Mouse (Mus musculus): ENCODE results near the gene Gpatch2. TPM values are rescaled to one million over a fixed set of nuclear protein-coding genes. Genes with fewer than 3 reads are reported as not detected.

Gpatch2 gene
- total RNA-seq, 2 experiments from 2014 or later: 13.8 to 16.2 TPM

DNA sequence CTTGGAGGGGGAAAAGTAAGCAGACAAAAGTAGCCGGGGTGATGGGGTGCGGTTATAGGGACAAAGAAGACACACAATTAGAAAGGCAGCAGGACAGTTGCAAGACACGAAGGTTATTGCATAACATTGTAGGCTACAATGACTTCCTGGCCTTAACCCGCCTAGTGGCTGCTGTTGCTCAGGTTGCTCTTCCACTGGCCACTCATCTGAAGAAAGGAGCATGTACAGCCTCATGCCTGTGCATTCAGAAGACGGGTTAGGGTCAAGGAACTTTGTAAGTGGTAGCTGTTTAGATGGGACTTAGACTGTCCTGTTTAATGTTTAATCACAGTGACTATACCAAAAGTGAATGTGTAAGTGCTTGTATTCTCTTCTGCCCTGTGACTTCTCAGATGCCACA, 26.0 kb downstream of the Gpatch2 start:
- intact Hi-C loops (cut with DNase I): no loop called here
- DNase-seq: no peak

DNA sequence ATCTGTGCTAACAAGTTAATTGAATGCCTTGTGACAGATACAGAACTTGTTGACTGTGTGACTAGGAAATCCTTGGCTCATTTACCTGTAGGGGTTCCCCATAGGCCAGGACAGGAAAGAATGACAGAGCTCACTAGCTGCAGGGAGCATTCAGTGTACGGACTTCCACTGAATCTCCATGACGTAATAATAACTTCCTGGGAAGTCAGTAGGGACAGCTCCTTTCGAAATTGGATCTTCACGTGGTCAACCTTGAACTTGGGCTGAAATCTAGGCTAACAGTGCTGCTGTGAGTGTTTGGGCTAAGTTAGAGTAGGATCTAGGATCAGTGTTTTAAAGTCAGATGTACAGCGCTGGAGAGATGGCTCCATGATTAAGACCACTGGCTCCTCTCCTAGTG, 29.4 kb downstream of the Gpatch2 start:
- intact Hi-C loops (cut with DNase I): no loop called here
- DNase-seq: no peak

DNA sequence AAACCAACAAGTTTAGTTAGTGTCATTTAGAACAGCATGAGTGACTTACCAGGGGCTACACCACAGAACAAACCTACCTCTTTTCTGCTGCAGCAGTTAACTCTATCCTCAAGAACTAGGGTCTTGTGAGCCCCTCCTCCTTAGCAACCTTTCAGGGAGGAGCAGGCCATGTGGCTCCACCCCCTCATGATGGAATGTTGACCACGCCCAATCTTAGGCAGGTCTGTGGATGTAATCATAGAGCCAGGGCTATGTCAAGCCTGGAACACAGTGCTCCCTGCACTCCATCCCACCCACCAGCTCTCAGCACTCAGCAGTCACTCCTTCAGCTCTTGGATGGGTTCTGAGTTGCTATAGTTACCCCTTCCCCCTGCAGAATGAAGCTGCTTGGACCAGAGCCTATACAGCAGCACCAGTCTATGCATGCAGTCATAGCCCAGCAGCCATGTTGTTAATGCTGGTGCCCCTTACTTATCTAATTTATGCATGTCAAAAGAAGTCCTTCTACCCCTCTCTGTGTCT, 35.5 kb downstream of the Gpatch2 start:
- intact Hi-C loops (cut with DNase I): no loop called here
- DNase-seq: no peak

DNA sequence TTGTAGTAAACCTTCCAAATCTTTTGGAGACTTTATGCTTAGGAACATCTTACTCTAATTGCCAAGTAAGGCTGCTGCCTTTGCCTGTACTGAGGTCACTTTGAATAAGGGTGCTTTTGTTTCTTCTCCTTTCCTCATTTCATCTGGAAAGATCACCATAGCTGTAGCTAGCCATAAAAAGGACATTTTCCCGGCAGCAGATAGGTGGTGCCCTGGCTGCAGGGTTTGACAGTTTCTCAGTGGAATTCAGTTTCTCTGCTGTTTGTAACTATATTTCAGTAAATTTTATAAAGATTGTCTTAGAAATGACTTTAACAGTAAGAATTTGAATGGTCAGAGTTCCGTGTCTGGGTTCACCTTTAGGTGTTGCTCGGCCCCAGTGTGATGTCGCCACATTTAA, 43.4 kb downstream of the Gpatch2 start:
- intact Hi-C loops (cut with DNase I): no loop called here

DNA sequence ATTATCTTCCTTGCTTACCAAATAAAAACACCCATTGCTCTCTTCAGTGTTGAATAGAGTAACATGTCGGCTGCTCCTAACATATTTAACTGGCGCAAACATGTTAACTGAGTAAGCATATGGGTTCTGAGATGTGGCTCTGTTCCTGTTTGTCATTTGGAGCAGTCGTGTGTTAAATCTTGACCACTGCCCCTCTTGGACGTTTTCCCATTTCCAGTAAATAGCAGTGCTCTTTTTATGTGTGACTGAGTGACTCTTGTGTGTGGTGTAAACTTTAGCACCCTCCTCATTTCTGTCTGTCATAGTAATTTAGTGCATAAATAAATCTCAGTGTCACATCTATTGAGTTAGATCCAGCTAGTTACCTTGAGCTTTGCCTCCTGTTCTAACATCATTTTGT, 52.3 kb downstream of the Gpatch2 start:
- intact Hi-C loops (cut with DNase I): no loop called here
- no peak for DNase-seq

More for the DNA sequence above, 43.4 kb downstream of the Gpatch2 start:
- DNase-seq: no peak

DNA sequence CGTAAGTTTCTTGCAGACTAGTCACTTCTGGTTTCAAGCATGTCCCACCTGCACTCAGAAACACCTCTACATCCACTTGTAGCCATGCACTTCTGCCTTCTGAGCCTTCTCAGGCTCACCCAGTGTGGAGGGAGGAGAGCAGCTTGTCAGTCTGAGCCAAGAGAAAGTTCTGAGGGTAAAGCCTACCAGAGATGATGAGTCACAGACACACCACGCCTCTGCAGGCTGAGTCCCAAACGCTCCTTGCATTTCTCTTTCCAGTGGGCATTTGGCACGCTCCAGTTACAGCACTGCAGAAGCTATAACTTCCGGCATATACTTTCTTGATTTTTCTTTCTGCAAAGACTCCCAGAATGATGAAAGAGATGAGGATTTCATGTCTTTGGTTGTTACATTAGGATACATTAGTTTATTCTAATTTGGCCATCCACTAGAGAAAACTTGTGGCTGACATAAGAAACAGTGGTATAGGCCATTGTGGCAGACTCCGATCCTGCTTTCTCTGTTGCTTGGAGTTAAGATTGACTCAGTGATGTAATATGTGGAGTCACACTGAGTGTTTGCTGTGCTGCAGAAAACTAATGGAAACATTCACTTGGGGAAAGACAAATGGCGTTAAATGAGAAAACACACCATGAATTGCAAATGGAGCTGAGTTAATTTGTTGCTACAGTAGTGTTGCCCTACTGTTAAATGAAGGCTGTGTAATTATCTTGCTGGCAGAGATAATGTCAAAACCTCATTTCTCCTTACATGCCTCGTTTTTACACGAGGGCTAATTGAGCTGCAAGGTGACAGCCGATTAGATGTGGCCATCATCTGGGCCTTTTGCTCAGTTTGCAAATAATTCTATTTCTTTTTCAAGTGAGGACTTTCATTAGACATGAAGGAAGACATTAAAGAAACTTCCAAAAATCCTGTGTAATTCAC, 55.3 kb downstream of the Gpatch2 start:
- intact Hi-C loops (cut with DNase I): no loop called here
- DNase-seq: peak; percentile 25 to 40

DNA sequence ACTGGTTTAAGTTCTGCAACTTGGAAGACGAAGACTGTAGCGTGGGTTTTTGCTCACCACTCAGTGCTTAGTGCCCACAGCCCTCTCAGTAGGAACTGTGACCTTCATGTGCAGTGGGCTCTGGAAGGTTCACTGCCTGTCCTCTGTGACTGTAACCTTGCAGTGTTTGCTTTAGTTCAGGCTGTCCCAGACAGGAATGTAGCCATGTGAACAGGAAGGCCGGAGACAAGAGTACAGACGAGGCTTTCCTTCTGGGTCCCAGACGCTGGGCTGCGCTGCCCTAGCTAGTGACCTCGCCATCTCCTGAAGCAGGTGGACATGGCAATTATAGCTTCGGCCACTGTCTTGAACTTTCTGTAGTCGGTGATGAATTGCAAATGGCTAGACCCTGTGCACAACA, 62.0 kb downstream of the Gpatch2 start:
- intact Hi-C loops (cut with DNase I): no loop called here
- no peak for DNase-seq

DNA sequence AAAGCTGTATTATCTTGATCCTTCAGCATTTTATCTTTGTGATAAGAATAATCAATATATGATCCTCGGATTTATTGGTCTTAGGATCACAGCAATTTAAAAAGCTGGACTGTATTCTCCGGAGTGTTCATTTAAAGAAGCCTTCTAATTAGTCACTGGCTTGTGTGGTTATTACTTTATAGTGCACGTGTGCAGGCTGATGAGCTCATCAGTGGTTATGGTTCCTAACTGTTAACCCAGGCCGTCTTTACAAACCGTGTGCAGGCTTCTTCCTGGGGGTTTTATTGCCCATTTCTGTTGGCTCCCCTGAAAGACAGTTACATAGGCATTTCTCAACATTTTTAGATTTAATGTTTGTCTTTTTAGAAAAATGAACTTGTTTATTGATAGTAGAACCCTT, 63.2 kb downstream of the Gpatch2 start:
- intact Hi-C loops (cut with DNase I): no loop called here
- no peak for DNase-seq

DNA sequence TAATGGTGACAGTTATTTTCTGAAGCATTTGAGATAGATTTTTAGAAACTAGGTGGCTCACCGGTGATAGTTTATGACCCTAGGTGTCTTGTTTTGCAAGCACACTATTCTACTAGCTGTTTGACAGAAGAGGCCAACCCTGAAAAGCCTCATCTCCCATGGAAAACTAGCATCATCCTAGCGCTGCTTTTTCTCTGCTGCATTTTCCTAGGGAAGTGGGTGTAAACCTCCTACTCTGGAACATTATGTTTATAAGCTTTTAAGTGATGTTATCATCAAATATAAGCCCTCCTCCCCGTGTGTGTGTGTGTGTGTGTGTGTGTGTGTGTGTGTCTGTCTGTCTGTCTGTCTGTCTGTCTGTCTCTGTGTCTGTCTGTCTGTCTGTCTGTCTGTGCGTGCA, 64.5 kb downstream of the Gpatch2 start:
- intact Hi-C loops (cut with DNase I): no loop called here
- DNase-seq: no peak

DNA sequence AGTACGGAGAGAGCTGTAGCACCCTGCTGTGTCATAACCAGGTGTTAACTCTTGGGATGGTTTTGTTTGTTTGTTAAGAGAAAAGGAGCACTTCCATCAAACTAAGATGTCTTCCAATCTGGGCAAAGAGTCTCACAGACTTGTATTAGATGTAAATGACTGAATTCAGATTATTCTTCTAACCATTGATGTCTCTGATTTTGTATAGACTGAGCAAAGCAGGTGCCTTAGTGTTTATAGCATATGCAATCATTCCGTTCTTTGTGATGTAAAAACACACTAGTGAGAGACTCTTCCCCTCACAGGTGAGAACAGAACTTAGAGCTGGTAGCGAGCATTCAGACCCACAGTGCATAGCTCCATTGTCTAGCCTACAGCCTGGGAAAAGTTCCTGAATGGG, 67.0 kb downstream of the Gpatch2 start:
- DNase-seq: no peak
- intact Hi-C loops (cut with DNase I): no loop called here

DNA sequence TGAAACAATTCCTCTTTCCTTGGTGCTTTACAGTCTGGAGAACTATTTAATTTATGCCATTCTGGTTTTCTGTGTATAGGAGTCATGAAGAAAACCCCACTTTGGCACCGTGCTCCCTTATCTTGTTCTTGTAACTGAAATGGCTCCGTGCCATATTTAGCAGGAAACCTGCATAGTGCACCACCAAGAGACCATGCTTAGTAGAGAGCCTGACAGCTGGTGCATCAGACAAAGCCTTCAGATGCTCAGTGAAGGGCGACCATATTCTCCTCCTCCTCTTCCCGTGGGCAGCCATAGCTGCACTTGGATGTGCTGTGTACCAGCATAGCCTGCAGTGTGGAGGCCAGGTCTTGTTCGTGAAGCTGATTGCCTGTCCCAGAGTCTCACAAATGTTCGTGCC, 67.5 kb downstream of the Gpatch2 start:
- intact Hi-C loops (cut with DNase I): no loop called here
- DNase-seq: peak; percentile 42 to 45

DNA sequence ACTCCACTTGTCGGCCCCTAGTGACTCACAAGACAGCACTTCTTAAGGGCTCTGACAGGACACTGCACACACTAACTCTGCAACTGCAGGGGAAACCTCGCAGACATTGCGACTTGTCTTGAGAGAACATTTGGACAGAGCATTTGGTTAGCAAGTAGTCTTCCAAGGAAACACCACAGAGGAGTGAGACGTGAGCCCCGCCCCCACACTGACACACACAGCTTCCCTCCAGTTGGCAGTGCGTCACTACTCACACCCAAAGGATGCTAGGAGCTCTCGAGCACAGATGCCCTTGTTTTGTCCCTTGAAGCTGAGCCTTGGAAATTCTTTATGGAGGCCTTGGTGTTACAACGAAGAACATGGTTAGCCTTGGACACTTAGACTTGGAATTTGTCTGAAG, 70.4 kb downstream of the Gpatch2 start:
- DNase-seq: no peak
- intact Hi-C loops (cut with DNase I): no loop called here

DNA sequence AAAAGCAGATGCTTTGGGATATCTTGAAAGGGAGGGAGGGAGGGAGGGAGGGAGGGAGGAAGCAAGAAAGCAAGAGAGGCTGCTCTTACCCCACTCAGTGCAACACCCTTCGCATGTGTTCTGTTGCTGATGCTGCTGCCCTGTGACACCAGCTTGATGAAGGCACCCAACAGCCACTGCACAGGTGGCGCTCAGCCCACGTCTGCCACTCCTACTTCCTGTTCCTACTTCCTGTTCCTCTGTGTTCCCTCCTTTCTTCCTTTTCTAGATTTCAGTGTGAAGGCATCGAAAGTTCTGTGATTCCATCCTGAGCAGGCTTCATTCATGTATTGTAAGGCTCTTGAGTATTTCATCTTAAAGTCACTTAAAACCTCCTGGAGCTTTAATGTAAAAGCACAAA, 71.1 kb downstream of the Gpatch2 start:
- intact Hi-C loops (cut with DNase I): no loop called here
- DNase-seq: no peak

DNA sequence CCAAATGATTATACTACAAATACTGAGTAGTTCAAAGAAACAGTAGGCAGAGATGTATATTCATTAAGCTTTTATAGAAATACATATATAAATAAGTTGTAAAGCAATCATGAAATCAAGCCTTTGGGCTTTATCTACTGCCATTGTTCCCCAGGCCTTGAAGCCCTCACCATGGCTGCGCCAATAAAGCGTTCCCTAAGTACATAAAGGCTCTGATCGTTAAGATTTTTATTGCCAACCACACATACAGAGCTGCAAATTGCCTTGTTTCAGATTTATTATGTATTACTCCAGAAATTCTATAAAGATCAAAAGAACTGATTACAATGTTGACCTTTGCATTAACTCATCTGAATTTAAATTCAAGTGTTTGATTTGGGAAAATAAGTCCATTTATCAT, 71.6 kb downstream of the Gpatch2 start:
- intact Hi-C loops (cut with DNase I): no loop called here
- DNase-seq: no peak

DNA sequence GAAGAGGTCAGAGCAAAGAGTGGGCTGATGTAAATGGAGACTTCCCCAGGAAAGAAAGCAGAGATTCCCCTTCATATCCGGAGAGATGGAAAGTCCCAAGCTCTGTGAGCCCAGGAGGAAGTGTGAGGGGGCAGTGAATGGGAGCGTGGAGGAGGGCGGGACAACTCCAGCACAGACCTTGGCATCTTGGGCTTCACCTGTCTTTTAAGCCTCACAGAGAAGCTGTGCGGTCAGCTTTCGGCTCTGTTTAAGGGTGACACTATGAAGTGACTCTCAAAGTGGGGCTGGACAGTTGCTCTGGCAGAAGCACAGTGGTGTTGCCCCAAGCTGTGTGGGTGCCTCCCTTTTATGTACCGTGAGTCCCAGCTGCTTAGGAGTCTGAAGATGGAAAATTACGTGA, 74.9 kb downstream of the Gpatch2 start:
- no peak for DNase-seq
- intact Hi-C loops (cut with DNase I): no loop called here

DNA sequence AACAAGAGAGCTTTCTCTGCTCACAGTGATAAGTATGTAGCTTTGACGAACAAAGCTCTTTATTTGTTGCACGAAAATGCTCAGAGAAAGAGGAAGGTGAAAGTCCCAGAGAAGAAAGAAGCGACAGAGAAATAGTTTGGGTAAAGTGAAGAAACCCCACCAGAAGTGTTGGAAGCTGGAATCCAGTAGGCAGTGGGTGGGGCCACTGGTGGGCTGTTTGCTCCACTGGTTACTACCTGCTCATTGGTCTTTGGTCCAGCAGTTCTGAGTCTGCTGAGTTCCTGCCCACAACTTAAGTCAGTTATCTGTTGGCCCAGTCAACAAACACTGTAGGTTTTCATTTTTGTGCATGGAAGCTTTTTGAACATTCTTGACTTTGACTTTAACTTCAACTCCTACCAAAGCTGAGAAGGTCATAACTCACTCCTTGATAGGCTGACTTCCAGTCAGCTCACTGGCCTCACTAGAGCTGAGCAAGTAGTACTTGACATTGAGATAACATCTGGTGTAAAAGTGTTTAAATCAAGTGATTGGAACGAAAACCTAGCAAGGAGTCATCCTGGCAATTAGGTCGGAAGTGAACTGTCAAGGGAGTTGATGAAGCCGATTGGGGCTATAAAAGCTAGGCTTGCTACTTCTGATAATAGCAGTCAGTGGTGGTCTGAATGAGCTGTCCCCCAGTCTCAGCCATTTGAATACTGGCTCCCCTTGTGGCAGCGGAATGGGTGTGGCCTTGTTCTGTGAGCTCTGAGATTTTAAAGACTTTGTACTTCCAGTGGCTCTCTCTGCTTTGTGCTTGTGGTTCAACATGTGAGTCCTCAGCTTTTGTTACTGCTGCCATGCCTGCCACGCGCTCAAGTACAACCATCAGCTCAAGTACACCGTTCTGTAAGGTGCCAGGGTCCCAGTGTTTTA, 76.4 kb downstream of the Gpatch2 start:
- intact Hi-C loops (cut with DNase I): no loop called here

DNA sequence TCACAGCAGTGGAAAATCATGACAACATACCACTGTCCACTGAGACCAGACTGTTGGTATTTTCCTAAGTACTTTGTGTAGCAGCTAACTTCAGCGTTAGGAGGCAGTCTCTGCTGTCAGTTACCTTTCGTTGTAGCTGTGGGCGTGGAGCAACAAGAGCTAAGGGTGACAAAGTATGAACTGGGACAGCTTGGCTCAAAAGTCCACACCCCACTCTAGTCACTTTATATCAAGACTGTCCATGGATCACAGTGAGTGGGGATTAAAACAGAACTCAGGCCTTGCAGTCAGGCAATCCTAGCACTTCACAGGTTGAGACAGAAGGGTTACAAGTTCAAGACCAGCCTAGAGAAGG, 77.1 kb downstream of the Gpatch2 start:
- intact Hi-C loops (cut with DNase I): no loop called here
- no peak for DNase-seq

More for the DNA sequence above, 76.4 kb downstream of the Gpatch2 start:
- no peak for DNase-seq

DNA sequence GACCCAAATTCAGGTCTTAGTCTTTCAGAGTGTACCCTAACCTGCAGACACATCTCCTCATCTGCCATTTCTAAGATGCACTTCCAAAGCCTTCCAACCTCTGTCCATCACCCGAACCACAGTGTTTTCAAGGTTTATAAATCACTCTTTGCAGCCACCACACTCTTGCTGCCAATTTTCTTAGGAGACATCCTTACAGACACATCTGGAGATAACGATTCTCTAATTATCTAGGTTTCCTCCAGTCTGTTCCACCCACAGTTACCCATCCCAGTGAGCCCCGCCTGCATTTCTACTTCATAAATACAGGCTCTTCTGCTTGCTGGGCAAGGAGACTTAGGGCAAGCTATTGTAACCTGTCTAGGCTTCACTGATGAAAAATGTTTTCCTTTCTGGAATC, 77.9 kb downstream of the Gpatch2 start:
- DNase-seq: no peak
- intact Hi-C loops (cut with DNase I): no loop called here

DNA sequence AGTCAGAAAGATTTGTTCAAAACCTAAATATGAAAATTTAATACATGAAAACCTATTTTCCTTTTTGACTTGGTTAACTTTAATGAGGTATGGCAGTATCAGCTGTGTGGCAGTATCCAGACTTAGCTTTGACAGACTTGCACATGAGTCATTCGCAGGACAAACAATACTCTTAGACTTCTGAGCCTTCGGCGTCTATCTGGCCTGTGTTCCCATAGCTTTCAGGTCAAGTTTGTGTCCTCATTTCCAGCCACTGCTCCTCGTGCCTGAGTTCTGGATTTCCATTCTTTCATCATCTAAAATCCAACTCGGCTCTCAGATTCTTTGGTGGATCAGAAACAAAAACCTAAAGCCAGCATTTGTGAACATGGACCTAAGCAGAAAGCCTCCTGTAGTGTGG, 79.2 kb downstream of the Gpatch2 start:
- no peak for DNase-seq
- intact Hi-C loops (cut with DNase I): no loop called here

DNA sequence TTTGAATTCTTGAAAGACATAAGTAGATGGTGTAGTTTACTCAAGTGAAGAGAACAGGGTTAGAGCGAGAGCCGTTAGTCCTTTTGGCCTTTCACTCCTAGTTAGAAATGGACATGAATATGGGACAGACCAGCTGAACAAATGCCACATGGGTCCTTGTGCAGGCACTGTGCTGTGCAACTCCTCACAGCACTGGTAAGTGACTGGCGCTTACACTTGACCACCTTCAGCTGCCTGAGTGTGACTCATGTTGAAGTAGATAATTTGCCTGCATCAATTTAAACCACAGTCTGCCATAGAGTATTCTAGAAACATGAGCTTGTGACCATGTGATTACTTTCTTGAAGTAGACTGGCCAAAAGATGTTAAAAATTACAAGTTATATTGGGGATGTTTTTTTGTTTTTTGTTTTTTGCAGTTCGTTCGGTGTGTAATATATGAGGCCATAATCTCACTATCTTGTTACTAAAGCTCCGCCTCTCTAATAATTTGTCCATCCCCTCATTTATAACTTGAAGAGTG, 79.8 kb downstream of the Gpatch2 start:
- intact Hi-C loops (cut with DNase I): no loop called here
- DNase-seq: no peak

DNA sequence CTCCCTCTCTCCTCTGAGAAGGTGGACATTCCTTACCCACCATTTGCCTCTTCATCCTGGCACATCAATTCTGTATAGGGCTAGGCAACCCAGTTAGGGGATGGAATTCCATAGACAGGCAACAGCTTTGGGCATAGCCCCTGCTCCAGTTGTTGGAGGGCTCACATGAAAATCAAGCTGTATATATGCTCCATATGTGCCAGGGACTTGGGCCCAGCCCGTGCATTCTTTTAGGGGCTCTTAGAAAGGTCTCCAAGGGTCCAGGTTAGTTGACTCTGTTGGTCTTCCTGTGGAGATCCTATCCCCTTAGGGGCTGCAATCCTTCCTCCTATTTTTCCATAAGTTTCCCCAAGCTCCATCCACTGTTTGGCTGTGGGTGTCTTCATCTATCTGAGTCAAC, 80.4 kb downstream of the Gpatch2 start:
- DNase-seq: no peak
- intact Hi-C loops (cut with DNase I): no loop called here

Measured in heart, postnatal 10 days (tissue).